Mouse (Mus musculus) lung, adult 18-20 months (tissue): ENCODE results near the gene Ccnd3.
"Not testable (repeated sequence)": the region's sequence is repeated elsewhere in the genome, so short reads cannot be mapped to it uniquely, and the experiment has no call there.

Source experiments
- DNase-seq, 2 experiments: peaks; one replicate each; pipeline ENCODE4 v3.0.0; 2022; ENCODE audit warnings: mixed read lengths in 2 of 2

Ccnd3 gene

DNA sequence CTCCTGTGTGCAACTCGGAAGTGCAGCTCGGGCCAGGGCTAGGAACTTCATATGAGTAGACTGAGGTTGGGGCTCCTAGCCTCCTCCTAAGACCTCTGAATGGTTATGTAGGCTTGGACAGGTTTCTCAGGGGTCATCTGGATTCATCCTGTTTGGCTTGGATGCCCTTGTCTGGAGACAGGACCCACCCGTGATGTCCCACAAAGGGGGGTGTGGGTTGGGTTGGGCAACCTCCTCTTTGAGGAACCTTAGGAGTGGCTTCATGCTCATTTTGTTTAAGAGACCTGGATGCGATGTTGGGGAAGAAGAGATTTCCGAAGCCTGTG is 92.0 kb downstream of the Ccnd3 start:
- no peak for DNase-seq

DNA sequence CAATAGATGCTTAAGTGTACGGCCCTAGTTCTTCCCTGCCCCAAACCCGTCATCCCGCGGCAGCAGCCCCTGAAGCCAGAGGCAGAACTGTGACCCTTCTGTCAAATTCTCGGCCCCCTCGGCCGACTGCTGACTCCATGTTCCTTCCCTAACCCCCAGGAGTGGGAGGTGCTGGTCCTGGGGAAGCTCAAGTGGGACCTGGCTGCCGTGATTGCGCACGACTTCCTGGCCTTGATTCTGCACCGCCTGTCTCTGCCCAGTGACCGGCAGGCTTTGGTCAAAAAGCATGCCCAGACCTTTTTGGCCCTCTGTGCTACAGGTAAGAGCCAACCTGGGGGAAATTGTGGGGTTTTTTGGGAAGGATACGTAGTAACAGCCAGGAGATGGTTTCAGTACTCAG is 92.4 kb downstream of the Ccnd3 start:
- no peak for DNase-seq

DNA sequence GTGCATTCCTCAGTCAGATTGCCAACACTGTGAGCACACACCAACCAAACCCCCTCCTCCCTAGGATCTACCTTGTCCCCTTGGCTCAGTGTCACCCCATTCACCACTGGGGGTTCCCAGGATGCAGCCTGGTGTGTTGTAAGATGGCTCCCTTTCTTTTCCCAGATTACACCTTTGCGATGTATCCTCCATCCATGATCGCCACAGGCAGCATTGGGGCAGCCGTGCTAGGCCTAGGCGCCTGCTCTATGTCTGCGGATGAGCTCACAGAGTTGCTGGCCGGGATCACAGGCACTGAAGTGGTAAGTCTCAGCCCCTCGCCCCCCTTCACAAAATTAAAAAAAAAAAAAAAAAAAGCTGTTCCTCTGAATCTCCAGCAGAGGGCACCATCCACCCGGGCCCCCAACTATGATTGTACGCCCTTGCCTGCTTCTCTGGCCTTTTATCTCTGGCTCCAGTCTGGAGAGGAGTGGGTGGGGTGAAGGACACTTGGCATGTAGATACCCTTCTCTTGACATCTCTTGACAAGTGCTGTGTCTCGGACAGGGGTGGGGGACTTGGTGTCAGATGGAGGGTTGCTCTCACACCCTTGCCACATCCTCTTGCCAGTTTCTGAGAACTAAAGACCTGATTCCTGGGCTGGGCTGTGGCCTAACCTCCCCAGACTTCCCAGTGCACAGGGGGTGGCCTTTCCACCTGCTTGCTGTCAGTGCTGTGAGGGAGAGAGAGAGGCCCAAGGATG is 93.2 kb downstream of the Ccnd3 start:
- DNase-seq, result peak; percentile 39 to 58

DNA sequence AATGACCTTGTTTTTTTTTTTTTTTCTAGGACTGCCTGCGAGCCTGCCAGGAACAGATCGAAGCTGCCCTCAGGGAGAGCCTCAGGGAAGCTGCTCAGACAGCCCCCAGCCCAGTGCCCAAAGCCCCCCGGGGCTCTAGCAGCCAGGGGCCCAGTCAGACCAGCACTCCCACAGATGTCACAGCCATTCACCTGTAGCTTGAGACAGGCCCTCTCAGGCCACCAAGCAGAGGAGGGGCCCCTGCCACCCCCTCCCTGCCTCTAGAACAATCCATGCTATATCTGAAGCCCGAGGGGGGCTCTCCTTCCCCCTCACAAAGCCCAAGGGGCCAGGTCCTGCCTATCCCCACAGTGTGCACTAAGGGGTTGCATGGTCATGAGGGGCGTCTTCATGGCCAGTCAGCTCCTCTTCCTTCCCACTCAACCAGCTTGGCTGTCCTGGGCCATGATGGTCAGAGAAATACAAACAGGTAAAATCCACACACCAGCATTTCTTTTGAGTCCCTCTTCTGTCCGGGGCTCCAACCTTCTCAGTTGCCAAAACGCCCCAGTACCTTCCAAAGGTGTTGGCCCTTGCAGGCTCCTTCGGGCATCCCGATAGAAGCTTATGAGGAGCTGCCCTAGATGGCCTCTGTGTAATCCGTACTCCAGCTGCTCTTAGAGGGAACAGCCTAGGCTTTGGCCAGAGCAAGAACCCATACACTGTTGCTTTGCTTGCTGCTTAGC is 93.9 kb downstream of the Ccnd3 start:
- DNase-seq, result not testable (repeated sequence)

DNA sequence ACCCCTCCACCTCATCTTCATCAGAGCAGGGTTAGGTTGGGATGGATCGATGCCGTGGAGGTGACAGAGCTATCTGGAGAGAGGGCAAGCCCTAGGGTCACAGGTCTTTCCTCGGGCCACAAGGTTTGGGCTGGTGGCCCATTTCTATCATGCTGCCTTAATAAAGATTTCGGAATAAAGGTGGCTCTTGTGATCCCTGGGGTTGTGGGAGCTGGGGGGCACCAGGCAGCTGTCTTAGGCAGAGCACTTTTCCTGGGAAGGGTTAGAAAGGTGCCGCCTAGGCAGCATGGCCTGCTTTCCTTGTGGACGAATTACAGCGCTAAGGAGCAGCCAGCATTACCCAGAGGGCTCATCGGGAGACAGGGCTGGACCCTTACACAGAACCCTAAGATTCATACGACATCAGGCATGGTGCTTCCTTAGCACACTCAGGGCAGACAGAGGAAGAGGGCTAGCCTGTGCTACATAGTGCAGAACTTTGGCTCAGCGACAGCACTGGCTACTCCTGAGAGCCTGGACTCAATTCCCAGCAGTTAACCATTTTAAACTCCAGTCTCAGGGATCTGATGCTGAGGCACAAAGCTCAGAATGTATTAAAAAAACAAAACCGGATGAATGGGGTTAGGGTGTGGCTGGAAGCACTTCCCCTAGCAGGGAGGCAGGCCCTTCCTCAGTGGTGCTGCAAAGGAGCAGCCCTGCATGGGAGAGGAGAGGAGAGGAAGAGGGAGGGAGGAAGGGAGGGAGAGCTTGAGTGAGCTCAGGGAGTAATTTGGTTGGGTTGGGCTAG is 94.9 kb downstream of the Ccnd3 start:
- peak; percentile 45 to 68 for DNase-seq

DNA sequence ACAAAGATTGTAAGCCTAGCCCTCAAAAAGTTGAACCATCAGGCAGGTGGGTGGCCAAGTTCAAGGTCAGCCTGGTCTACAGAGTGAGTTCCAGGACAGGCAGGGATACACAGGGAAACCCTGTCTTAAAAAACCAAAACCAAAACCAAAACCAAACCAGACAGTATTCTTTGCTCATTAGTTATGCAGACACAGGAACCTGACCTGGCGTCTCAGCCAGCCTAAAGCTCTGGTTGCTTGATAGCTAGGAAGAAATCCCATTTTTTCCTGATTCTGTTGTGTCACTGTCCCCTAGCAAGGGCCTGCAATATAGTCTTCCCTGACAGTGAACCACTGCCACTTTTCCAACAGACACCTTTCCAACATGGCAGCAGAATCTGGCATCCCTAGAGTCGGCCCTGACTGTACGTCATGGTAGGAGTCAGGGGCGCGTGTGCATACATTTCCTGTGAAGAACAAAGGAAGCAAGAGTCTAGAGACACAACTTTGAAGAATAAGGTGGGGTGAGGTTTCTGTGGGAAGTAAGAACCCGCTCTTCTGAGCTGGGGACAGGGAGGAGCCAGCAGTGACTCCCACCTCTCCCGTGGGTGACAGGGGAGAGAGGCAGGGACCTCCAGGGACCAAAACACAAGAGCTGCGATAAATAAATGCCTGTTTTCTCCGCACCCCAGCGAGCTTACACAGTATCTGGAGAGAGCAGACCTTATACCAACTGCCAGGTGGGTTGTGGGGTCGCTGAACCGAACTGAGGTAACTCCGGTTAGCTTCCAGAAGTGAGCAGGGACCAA is 95.9 kb downstream of the Ccnd3 start:
- no peak for DNase-seq

DNA sequence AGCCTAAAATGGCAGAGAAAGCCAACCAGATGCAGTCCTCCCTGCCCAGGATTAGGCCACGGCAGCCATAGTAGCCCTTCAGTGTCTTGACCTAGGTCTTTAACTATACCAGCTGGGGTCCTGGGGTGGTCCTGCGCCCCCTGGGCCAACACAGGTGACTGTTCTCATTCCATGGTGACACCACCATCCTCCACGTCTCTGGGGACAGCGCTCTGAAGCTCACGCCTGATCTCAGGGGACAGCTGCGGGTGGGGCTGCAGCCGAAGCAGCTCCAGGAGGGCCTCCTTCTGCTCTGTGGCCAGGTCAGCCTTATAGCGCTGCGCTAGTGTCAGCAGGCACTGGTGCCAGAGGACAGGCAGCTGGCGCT is 96.5 kb downstream of the Ccnd3 start:
- no peak for DNase-seq

DNA sequence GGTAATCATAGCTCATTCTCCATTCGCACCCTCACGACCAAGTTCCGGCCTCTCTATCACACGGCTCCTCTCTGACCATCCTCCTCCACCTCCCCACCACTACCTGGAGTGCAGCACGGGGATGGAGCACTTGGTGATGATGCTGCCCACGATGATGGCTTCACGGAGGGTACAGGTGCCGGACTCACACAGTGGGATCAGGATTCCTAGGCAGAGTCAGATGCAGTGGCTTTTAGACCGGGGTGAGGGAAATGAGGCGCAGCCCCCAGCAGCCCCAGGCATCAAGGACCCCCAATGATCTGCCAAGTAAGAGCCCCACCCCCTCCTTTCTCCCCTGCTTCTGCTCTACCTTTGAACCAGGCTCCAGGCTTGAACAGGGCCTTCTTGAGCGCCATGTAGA is 97.4 kb downstream of the Ccnd3 start:
- no peak for DNase-seq

DNA sequence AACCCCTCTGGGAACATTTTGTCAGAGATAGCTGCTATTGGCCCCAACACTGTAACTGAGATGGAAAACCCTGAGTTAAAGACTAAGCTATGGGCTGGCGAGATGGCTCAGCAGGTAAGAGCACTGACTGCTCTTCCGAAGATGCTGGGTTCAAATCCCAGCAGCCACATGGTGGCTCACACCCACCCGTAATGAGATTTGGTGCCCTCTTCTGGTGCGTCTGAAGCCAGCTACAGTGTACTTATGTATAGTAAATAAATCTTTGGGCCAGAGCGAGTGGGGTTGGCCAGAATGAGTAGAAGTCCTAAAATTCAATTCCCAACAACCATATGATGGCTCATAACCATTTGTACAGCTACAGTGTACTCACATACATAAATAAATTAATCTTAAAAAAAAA is 101.4 kb downstream of the Ccnd3 start:
- DNase-seq, result no peak

DNA sequence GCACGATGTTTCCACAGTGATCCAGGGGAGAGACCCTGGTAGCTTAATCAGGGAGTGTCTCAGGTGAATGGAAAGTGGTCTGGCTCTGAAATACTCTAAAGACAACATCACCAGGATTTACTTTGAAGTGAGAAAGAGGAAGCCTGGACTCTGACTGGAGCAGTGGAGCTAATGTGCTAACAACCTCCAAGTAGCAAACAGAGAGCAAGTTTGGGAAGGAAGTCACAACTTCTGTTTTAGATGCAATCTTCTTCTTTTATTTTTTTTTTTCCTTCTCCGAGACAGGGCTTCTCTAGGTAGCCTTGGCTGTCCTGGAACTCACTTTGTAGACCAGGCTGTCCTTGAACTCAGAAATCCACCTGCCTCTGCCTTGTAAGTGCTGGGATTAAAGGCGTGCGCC is 104.3 kb downstream of the Ccnd3 start:
- DNase-seq, result no peak

DNA sequence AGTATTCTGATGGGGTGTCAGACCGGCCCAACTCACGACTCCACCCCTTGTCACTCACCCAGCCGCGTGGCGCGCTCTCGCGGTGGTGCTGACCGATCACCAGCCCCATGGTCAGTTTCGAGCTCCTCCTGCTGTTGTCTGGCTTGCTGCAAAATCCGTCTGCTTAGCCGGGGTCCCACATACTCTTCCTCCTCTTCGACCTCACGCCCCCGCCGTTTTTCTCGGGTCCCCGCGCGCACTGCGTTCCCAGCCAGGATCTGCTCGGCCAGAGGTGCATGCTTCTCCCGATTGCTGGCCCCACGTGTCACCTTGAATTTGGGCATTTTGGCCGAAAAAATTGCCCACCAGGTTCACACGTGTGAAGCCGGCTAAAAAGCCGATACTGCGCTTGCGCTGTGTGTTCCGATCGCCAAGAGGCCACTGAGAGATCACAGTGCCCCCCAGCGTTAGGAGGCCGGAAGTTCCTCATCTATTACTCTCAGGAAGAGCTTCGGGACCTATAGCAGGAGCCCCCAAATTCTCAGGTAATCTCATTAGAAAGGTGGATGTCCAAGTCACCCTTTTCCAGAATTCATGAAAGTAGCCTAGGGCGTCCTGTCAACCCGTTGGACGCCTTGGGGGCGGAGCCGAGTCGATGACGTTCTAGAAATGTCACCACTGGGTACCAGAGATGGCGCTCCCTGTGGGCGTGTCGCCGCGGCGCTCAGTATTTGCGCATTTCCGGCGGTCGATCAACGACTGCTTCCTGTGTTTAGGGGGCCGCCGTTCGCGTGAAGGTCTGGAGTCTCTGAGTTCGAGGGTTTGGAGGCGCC is 106.2 kb downstream of the Ccnd3 start, which contains the start of the genes Bysl, Med20 and Gm20517:
TSS of gene Bysl (minus strand) at position 644 of the 812 bp plus-strand sequence.
TSS of gene Med20 (plus strand) at position 734 of the 812 bp plus-strand sequence.
TSS of gene Gm20517 (plus strand) at position 741 of the 812 bp plus-strand sequence.
- DNase-seq, result peak; percentile 95 to 96

DNA sequence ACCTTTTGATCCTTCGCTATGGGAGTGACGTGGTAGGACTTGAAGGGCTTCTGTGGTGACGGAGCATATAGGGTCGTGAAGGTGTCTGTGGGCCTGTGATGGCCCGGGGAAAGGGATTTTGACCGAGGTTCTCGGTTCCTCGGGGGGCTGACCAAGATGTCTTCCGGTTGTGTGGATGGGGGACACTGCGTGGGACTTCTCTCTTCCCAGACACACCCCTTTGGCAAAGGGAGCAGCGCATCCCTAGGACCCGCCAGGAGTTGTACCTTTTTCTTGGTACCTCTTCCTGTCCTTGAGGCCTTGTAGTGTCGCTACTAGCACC is 106.8 kb downstream of the Ccnd3 start:
- DNase-seq, result no peak

DNA sequence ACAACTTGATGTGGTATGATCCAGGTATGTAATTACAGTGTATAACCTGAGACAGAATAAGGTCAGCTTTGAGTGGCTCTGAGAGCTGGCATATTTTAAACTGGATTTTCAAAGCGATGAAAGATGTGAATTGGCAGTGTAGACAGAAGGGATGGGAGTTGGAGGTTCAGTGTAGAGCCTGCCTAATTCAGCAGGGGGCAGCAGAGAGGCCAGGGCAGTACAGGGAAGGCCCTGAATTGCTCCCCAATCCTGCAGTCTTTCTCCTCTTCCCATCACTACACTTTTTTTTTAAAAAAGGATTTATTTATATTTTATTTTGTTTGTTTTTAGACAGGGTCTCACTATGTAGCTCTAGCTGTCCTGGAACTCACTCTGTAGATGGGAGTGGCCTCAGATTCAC is 109.2 kb downstream of the Ccnd3 start:
- DNase-seq, result peak in 1 of 2 experiments; percentile 30

DNA sequence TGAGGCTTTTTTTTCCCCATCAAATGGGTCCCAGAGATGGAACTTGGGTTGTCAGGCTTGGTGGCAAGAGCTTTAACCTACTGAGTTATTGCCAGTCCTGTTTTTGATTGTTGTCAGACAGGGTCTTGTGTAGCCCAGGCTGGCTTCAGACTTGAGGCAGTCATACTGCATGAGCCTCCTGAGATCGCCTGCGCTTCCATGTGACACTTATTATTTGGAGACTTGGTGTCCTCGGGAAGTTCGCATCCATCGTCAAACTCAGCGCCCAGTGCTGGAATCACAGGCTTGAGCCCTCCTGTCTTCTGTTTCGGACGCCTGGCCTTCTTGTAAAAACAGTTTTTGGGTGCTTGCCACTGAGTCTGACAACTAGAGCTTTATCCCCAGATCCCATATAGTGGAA is 111.3 kb downstream of the Ccnd3 start:
- no peak for DNase-seq

DNA sequence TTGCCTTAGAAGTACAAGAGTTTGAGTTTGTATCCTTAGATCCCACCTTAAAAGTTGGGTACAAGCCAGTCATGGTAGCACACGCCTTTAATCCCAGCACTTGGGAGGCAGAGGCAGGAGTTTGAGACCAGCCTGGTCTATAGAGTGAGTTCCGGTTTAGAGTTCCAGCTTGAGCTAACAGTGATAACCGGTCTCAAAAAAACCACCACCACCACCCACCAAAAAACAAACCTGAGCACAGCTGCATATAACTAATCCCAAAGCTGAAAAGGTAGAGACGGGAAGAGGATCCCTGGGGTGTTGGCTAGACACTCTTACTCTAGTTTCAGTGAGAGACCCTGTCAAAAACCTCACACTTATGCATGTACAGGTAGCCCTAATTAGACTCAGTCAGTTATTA is 111.8 kb downstream of the Ccnd3 start:
- no peak for DNase-seq

DNA sequence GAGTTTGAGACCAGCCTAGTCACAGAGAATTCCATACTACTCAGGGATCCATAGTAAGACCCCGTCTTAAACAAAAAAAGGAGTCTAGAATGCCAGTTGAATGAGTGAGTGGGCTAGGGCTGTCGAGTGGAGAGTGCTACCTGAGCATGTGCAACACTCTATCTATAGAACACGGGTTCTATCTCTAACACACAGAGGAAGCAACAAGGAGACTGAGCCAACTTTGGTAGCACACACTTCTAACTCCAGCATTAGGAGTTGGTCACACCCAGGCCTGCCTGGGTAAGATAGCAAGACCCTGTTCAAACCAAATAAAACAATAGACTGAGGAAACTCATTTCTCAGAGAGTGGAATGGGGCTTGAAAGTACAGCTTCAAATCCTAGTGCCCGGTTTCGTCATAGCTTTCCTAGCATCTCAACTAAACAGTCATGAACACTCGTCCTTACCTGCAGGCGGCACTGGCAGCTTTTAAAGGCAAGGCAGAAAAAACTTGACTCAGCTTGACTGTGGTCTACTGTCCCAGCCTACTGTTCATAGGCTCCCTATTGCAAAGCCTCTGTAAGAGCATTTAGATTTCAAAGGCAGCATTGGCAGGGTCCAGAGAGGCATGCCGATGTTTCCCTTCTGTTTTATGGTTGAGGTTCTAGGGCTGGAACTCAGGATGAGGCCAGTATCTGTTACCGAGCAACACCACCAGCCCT is 112.9 kb downstream of the Ccnd3 start:
- DNase-seq, result no peak

DNA sequence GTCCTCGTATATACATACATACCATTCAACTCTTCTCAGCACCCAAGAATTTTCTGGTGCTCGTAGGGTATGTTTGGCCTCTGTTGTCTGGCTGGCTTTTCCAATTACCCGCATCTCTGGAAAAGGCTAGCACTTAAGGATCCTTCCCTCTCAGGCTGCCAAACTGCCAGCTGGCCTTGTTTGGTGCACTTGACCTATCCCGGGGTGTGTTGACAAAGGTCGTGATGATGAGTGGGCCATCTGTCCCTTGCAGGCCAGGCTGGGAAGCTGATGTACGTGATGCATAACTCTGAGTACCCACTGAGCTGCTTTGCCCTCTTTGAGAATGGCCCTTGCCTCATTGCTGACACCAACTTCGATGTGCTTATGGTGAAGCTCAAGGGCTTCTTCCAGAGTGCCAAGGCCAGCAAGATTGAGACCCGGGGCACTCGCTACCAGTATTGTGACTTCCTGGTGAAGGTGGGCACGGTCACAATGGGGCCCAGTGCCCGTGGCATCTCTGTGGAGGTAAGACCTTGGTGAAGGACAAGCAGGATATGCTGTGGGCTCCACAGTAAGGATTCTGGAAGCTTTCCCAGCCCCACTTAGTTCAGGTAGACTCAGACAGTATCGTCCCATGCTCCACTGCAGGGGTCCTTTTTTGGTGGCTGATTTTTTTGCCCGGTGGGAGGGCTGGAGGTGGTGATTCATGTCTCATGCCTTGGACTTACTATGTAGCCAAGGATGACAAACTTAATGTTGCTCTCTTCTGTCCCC is 113.9 kb downstream of the Ccnd3 start:
- no peak for DNase-seq

DNA sequence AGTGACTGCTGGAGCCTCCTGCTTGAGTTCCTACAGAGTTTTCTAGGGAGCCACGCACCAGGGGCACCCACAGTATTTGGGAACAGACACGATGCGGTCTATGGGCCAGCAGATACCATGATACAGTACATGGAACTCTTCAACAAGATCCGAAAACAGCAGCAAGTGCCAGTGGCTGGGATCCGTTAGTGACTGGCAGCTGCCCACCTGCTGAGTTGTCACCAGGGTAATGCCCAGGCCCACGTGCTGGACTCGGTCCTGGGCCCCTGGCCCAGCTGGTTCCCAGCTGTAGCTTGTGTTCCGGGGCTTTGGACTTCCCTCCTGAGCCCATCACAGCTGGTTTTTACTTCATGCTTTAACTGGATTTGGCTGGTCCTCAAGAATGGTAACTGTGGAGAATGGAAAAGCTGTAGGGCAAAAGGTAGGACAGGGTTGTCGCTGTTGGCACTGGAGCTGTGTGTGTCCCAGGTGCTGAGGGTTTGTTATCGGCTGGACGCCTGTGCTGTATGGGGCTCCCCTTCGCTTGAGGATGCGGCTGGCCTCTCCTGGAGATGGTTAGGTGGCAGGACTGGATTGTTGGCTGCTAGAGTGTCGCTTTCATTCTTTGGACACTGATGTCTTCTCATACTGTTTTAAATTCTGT is 118.2 kb downstream of the Ccnd3 start:
- DNase-seq, result no peak

DNA sequence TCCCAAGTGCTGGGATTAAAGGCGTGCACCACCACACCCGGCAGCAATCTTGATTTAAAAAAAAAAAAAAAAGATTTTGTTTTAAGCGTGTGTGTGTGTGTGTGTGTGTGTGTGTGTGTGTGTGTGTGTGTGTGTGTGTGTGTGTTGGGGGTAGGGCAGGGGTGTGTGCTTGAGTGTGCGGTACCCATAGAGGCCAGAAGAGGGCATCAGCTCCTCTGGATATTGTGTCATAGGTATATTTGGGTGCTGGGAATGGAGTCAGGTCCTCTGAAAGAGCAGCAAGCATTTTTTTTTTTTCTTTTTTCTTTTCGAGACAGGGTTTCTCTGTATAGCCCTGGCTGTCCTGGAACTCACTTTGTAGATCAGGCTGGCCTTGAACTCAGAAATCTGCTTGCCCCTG is 119.7 kb downstream of the Ccnd3 start:
- DNase-seq, result not testable (repeated sequence)

DNA sequence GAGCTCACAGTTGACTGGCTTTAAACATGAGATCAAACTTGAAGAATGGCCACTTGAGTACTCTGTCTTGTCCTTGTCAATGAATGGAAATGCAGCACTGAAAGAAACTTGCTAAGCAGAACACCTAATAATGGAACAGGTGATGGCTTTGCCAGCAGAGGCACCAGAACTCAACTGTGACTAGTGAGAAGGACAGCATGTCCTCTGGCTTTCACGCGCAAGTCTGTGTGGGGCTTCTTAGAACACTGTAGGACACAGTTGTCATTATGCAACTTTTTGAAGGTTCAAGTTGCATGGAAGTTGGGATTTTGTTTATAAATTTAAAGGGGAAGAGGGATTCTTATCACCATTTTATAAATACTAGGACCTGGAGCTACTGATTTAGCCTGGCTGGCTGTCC is 120.2 kb downstream of the Ccnd3 start:
- no peak for DNase-seq
